Mouse (Mus musculus) layer of hippocampus, adult 9-10 months (tissue): ENCODE data around the gene Neurod1.

Experiments
- DNase-seq: peaks from one replicate; pipeline ENCODE4 v3.0.0; 2022; ENCODE audit warnings: low spot score

The Neurod1 gene

DNA sequence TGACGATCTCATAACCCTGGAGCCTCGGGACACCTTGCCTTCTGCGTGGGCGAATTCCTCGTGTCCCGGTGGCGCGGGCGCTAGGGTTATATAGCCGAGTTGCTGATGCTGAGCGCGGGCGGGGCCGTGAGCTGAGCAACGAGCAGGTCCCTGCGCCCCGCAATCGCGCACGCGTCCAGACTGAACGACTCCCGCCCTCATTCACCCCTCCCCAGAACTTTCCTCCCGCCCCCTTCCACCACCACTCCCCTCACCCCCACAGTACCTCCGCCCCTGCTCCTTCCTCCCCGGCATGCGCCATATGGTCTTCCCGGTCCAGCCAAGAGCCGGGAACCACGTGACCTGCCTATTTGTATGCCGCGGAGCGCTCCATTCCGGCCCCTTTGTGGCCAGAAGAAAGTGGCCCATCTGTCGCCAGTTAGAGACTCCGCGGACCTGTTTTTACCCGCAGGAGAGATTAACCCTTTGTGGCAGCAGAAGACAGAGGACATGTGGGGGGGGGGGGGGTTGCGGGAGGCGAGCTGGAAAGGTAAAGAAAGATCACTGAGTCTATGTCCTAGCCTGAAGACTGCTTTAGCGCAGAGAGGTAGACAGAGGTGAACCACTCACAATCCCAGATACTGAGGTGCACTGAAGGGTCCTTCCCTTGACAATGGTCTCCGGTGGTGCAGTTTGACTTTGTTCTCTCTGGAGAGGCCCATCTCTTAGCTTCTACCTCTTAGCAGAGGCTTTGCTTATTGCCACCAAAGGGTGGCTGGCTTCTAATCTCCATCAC is at the start of gene Neurod1, which contains the start of gene Cerkl:
Gene Neurod1, minus strand, starts transcription at position 177 of the 775 bp plus-strand sequence.
Gene Cerkl, minus strand, starts transcription at position 211 of the 775 bp plus-strand sequence.
- DNase-seq: no peak

DNA sequence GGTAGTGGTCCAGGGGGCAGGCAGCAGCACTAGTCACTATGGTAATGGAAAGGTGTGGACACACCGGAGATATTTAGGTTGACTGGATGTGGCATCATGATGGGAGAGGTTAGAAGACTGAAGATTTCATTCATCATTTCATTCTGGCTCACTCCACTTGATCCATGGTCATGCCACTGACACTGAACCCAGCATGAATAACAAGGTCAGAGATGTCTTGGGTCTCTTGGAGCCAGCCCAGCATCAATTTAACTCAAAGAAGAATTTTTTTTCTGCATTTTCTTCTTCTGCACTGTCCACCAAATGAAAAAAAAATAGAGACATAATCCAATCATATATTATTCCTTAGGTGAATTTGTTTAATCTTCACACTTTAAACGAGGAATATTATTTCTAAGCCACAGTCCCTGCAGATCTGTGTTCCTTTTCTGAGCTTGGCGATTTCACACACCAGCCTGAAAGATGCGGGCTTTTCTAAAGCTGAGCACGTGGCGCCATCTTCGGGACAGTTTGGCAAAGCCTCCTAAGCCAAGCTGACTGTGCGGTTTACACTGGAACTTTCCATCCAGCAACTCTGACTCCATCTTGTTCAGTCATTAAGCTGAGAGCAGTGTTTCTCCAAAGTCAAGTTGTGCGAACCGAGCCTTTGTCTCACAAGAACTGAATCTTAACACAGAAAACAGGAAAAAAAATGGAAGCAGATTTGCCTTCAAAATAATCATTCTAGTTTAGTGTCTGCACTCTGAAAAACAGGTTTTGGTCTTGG is 42.6 kb upstream of the Neurod1 start:
- peak; percentile 41 for DNase-seq

DNA sequence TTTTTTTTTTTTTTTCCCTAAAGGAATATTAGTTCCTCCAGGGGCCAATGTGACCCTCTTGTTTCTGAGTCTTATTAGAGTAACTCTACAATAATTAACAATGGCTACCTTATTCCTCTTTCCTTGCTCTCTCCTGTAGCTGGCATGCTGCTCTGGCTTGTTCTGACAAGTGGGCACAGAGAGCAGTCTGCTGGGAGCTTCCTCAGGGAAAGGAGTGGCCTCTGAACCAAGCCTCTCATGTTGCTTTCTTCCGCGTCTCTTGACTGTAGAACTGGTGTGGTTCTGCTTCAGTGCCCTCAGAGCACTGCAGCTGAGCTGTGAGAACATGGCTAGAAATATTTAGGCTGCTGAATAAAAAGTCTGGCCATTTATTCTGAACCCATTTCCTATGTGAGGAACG is 28.6 kb upstream of the Neurod1 start:
- DNase-seq: no peak

DNA sequence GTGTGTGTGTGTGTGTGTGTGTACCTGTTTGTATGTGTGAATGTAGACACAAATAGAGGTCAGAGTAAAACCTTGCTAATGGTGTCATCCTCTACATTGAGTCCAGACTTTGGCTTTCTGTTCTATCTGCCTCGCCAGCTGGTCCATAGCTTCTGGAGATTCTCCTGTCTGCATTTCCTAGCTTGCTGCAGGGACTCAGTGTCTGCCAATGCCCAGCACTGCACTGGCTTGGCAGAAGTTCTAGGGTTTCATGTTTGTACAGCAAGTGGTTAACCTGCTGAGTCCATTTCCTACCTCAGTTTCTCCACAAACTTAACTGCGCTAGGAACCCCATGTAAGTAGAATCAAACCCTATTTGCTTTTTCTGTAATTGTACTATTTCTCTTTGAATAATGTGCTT is 26.0 kb upstream of the Neurod1 start:
- no peak for DNase-seq

DNA sequence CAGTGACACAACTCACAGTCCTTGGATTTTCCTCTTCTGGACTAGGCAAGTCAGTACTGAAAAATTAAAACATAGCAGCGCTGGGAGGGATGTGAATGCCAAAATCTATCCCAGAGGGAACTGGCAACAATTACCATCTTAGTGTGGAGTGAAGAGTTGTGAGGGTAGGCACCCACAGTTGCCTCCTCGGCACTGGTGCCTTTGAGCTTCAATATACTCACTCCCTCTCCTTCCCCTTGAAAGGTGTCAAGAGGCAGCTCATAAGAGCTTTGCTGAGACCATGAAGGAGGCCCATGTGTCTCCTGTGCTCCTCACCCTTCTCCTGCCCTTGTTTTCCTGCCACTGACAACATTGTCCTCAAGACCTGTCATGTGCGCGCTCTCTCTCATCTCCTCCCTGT is 5.9 kb upstream of the Neurod1 start:
- no peak for DNase-seq

DNA sequence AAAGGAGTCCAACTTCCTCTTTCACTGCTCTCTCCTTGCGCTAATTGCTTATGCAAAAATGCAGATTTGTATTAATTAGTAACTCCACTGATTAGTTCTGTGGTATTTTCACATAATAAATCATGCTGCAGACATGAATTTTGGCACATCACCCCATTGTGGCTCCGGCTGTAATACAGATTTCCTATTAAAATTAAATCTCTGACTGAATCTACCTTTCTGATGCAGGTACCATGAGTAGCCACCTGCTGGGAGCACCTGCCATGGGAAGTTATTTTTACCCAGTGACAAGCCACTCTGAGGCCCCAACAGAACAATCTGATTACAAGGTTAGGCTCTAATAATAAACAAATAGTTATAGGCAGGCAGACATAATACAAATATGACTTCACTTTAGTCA is 5.3 kb upstream of the Neurod1 start:
- DNase-seq: no peak

DNA sequence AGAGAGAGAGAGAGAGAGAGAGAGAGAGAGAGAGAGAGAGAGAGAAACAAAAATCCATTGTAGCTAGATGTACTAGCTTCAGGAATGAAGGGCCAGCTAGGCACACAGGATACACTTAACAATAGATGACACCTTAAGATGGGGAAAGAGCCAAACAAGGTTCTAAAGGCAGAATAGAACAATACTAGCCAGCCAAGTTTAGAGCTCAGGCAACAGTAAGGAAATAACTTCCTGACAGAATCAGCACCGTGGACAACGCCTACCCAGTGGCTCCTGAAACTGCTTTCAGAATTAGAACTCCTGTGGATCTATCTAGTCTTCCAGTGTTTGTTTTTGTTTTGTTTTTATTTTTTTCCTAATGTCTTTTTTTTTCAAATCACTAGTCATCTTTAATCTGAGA is 4.0 kb upstream of the Neurod1 start:
- no peak for DNase-seq

DNA sequence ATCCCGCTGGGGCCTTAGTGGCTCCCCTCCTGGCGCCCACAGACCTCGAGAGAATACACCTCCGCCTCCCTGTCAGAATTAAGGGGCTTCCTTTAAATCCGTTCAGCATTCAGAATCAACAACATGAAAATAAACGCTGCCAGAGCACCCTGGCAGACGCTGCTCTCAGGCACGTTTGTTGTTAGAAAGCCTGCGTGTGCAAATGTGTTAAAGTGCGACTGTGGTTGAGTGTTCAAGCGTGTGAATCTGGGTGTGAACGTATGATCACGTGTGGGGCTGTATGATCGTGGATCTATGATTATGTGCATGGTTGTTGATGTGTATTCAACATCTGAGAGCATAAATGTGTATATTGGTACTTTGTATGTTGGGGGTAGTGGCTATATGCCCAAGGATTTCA is 3.6 kb upstream of the Neurod1 start:
- no peak for DNase-seq

DNA sequence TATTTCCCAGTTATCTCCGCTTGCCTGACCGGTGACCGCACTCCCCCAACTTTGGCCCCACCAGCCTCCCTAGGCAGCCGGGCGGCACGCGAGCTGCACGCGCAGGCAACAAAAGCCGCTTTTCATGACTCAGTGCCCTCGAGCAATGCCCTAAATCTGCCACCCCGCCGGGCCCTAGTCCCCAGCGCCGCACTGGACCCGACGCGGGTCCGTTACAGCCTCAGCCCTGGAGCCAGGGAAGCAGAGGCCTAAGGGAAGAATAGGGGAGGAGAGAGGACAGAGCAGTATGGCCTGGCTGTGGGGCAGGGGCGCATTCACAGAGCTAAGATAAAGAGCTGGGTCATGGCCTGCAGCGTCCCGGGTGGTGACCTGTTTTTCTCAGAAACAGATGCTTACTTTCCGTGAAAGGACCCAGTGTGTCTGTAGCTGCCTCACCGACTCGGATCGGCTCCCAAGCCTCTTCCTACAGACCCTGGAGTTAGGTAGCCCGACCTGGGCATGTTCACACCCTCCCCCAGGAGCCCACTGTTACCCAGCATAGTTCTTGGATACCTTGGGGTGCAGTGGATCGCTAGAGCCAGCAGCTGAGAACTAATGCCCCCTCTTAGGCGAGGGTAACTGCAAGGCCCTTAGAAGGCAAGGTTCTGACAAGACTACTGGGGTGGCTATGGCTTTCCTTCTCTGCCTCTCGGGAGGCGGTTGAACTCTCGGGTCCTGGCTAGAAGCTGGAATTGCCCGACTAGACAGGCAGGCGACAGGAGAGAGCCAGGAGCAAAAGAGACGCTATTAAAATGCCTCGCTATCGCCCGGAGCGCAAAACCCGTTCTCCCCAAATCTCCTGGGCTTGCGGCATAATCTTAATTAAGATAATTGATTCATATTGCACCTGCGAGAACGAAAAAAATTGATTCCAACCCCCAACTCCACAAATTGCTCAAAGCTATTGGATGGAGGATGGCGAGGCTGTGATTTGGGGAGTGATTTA is 2.8 kb upstream of the Neurod1 start:
- no peak for DNase-seq

DNA sequence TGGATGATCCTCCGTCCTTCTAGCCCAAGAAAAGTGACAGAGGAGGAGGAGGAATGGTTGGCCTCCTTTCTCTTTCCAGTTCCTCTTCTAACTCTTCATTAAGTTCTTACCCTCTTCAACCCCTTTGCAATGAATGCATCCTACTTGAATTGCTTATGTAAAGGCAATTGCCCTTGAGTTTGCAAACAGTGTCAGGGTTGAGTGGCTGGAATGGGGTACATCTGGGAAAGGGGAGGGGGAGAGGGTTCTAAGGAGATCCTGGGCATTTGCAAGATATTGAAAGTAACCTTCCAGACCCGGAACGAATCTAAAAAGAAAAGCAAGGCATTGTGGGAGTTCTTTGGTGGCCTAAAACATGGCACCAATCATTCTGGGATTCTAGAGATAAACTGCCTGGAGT is 1.4 kb upstream of the Neurod1 start:
- DNase-seq: no peak

DNA sequence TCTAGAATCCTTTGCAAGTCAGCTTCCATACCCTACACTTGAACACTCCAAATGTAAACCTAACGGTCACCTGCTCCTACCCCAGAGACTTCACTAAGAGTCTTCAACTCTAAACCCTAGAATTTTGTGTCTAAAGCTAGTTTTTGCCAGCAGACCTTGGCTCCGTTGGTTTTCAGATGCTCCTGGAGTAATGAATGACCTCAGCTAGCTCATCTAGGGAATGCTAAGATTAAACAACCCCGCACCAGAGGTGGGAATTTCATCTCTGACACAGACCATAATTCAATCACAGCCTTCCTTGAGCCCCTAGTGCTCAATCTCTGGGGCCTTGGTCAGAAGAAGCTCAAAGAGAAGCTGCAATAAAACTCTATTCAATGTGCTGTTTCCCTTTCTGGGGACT is 883 bp upstream of the Neurod1 start:
- no peak for DNase-seq

DNA sequence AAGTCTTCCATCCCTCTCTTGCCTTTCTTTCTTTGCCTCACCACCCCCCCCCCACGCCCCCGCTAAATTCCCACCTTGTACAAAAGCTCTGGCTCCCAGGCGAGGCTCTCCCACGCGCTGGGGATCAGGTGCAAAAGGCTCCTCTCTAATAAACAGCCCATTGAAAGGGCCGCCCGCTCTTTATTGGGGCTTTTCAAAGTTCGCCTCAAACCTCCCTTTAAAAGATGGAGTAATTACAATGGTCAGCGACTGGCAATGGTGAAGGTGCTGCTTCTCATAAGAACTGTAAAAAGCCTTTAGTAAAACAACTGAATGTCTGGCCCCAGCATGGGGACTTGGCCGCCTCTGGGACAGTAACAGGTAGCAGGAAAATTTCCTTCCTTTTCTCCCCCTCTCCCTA is 905 bp downstream of the Neurod1 start:
- no peak for DNase-seq

DNA sequence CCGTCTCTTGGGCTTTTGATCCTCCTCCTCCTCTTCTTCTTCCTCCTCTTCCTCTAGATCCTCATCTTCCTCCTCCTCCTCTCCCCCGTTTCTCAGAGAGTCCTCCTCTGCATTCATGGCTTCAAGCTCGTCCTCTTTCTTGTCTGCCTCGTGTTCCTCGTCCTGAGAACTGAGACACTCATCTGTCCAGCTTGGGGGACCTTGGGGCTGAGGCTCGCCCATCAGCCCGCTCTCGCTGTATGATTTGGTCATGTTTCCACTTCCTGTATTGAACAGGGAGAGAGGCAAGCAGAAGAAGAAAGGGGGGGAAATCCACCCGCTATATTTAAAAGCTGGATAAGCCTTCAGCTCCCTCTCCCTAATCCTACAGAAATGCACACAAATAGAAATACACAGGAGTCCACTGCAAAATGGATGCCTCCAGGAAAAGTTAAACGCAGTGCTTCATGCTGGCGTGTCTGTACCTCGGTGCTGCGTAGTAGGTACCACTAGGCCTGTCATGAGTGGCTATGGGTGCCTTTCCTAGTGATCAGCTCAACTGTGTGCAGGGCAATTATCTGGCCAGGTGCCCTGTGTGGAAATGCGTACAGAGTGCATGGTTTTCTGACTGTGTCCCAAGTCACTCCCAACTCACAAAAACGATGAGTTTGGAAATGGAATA is 1.6 kb downstream of the Neurod1 start:
- no peak for DNase-seq

DNA sequence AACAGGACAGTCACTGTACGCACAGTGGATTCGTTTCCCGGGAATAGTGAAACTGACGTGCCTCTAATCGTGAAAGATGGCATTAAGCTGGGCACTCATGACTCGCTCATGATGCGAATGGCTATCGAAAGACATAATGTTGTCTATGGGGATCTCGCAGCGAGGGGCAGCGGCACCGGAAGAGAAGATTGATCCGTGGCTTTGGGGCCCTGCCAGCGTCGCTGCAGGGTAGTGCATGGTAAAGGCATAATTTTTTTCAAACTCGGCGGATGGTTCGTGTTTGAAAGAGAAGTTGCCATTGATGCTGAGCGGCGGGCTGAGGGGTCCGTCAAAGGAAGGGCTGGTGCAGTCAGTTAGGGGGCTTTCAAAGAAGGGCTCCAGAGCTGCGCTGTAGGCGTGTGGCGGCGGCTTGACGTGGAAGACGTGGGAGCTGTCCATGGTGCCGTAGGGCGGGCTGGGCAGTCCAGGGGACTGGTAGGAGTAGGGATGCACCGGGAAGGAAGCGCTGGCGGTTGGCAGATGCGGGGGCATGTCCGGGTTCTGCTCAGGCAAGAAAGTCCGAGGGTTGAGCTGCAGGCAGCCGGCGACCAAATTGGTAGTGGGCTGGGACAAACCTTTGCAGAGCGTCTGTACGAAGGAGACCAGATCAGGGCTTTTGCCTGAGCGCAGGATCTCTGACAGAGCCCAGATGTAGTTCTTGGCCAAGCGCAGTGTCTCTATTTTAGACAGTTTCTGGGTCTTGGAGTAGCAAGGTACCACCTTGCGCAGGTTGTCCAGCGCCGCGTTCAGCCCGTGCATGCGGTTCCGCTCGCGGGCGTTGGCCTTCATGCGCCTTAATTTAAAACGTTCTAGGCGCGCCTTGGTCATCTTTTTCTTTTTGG is 2.4 kb downstream of the Neurod1 start:
- no peak for DNase-seq

DNA sequence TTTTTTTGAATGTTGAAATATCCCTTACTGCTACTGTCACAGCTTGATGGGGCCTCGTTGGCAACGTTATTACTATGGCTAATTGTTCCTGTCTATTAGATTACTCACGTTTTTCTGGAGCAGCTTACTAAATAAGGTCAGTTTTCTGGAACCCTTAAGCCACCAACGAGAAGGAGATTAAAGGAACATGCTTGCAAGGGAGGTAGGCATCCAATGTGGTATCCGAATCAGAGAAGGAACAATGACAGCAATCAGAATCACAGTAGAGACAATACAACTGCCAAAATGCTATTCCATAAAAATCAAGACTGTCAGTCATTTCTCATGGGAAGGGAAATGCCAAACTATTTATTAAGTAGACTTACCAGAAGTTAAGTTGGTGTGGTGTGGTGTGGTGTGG is 5.1 kb downstream of the Neurod1 start:
- no peak for DNase-seq

DNA sequence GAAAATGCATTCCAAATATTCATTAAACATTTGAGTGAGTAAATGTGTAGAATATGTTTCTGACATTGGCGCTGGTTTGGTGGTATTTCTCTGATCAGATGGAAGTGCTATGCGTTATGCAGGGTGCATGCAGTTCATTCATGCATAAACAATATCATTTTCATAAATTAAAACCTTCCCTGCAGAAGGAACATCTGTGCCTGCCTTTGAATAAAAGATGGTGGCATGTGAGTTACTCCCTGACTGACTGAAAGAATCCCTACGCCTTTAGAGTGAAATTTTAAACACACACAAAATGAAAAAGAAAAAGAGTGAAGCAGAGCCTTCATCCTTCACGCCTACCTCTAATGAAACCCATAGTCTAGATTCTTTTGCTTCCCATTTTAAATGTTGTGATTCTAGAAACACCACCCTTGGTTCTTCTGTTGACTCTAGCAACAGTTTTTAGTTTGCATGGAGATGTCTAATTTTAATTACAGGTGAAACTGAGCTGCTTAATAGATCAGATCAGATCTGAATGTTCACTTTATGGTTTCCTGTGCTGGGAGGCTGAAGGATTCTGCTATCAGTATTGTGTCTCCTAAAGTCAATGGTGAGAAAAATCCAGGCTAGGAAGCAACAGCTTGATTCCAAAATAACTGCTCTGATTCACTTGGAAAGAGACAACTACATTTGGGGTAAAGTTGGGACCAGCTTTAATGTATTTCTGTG is 5.7 kb downstream of the Neurod1 start:
- no peak for DNase-seq

DNA sequence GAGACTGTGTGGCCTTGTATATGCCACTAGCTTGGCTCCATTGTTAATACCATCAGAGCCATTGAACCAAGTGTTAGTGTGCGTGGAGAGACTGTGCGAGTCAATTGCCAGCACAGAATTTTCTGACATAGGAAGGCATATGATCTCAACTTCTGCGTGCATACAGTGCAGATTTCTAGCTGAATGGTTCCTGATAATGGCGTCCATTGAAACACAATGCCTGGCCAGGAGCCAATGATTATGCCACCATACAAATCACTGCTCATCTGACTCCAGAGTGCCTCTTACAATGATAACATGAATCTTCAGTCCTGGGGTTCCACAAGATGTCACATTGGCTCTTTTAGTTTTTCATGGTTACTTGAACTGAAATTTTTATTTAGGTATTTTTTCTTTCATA is 7.2 kb downstream of the Neurod1 start:
- DNase-seq: no peak

DNA sequence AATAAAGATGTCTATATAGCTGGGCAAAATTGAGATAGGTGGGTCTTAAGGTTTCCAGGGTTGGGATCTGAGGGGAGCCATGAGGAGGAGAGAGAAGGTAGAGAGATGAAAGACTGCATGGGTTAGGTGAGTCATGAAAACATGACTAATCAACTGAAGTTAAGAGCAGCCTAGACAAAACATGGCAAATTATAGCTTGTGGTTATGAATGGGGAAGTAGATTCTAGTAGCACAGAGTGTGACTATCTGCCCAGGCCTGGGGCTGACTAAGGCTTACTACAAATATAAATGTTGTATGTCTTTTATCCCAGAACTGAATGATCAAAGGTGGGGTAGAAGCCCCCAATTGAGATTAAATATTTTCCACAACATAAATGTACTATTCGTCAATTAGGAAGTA is 9.4 kb downstream of the Neurod1 start:
- DNase-seq: no peak

DNA sequence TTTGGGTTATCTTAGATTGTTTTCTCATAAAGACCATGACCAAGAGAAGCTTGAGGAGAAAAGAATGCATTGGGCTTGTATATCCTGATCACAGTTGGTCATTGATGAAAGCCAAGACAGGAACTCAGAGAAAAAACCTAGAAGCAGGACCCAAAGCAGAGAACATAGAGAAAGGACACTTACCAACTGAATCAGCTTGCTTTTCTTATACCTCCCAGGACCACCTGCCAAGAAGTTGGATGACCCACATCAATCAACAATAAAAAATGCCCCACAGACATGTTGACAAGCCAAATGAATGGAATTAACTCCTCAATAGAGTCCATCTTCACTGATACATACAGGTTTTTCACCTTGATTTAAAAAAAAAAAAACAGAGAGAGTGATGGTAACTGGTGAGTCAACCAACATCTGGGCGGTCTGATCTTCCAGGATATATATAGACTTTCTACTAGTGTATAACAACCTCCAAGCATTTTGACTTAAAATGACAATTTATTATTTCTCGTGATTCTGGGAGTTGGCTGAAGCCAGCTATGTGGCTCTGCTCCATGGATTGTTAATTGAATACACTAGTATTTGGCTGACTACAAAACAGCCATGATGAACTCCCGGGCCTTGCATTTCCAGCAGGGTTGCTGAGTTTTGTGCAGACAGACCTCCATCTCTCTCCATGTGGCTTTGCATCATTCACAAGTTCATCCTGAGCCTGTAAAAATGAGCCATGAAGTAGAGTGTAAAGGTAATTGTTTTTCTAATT is 12.5 kb downstream of the Neurod1 start:
- no peak for DNase-seq
